Mouse (Mus musculus) midbrain, postnatal 0 days (tissue): ENCODE data around the gene Slc35g3. TPM values are rescaled to one million over a fixed set of nuclear protein-coding genes. Genes with fewer than 3 reads are reported as not detected.

Experiments
- ATAC-seq: fragments of 200-750 bp; cut with Nextera tagmentation; 2 replicates; pipeline ENCODE4 v1.8.0; 2017; ENCODE audit warnings: moderate number of reproducible peaks, mild to moderate bottlenecking, moderate TSS enrichment, moderate library complexity; ENCODE audit not compliant: low FRiP score
- DNase-seq: peaks from one replicate; pipeline ENCODE4 v3.0.0-alpha.2; 2015; ENCODE audit warnings: low spot score
- H3K27ac ChIP-seq: fragments of 300-500 bp; sonication (generic); 2 replicates; pipeline ENCODE4 v1.5.1; 2014; ENCODE audit warnings: low read depth, mild to moderate bottlenecking, low read length, mixed read lengths
- H3K27me3 ChIP-seq: fragments of 300-500 bp; sonication (generic); 2 replicates; pipeline ENCODE4 v1.6.1; 2014; ENCODE audit warnings: low read length, control low read depth, mixed read lengths; ENCODE audit not compliant: insufficient read depth
- H3K36me3 ChIP-seq: fragments of 300-500 bp; sonication (generic); 2 replicates; pipeline ENCODE4 v1.6.1; 2014; ENCODE audit warnings: low read length, control low read depth, mixed read lengths; ENCODE audit not compliant: insufficient read depth
- H3K4me1 ChIP-seq: fragments of 300-500 bp; sonication (generic); 2 replicates; pipeline ENCODE4 v1.6.1; 2014; ENCODE audit warnings: mild to moderate bottlenecking, control low read depth, antibody characterized with exemption, low read length, mixed read lengths; ENCODE audit not compliant: insufficient read depth
- H3K4me2 ChIP-seq: fragments of 300-500 bp; sonication (generic); 2 replicates; pipeline ENCODE4 v1.6.1; 2014; ENCODE audit warnings: low read depth, mild to moderate bottlenecking, low read length, mixed read lengths; ENCODE audit not compliant: poor library complexity, severe bottlenecking
- H3K4me3 ChIP-seq: fragments of 300-500 bp; sonication (generic); 2 replicates; pipeline ENCODE4 v1.5.1; 2014; ENCODE audit warnings: low read depth, mild to moderate bottlenecking, low read length, moderate library complexity
- H3K9ac ChIP-seq: fragments of 300-500 bp; sonication (generic); replicated peaks from 2 replicates; pipeline ENCODE4 v1.6.1; 2014; ENCODE audit warnings: mild to moderate bottlenecking, low read length, moderate library complexity, mixed read lengths; ENCODE audit not compliant: poor library complexity, severe bottlenecking
- H3K9me3 ChIP-seq: fragments of 300-500 bp; sonication (generic); 2 replicates; pipeline ENCODE4 v1.6.1; 2016; ENCODE audit warnings: low read length, control low read depth
- CTCF ChIP-seq: IDR thresholded peaks from 2 replicates; pipeline ENCODE4 v1.5.1; 2016; ENCODE audit warnings: antibody characterized with exemption, mild to moderate bottlenecking
- WGBS: fragments of 180-500 bp; shearing (Covaris S2); extraction: QIAGEN DNeasy Blood & Tissue Kit; methylation state at CpG from one replicate; pipeline ENCODE4 v1.1.7; 2014; 5-methylcytosine and 5-hydroxymethylcytosine counted together
- polyA plus RNA-seq: library from polyadenylated mRNA; unstranded; fragments of >200 nt; fragmentation: Nextera tagmentation; extraction: Ambion mirVana; gene quantifications from 2 replicates; pipeline ENCODE4 v1.2.1, GENCODE M21; 2015
- total RNA-seq: library from RNA; depleted of rRNA; stranded (reverse); fragments of >200 nt; gene quantifications from 2 replicates; pipeline ENCODE4 v1.2.3, GENCODE M21; 2014; rRNA removed

Gene Slc35g3
- not detected in 2 replicates for total RNA-seq
- polyA plus RNA-seq = 0.23 and 0.26 TPM in 2 replicates

DNA sequence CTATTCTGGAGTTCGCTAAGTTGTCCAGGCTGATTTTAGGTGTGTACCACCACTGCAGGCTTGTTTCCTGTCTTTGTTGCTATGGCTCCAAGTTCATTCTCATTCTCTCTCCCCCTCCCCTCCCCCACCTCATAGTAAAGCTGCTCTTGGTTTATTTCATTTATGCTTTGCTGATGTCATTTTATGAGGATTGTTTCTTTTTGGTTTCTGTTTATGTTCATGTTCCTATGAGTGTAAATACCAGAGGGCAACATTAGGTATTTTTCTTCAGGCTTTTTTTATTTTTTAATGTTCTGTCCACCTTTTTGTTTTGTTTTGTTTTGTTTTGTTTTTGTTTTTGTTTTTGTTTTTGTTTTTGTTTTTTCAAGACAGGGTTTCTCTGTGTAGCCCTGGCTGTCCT is at the start of gene Slc35g3:
Gene Slc35g3, minus strand, starts transcription at position 101 of the 400 bp plus-strand sequence.
- 63% methylated on average over 1 of the region's 1 CpGs for WGBS
- Histone ChIP-seq H3K9ac (no peak within 1 kb of the TSS), H3K36me3 (no peaks in the 10 kb centered on the region), H3K27me3 (no peaks in the 10 kb centered on the region), H3K27ac (peak within 1 kb of the TSS; percentile 99; the same call in 1 of the 2 replicates), H3K4me3 (no peak within 1 kb of the TSS), H3K4me2 (no peak within 1 kb of the TSS), H3K4me1 (peaks cover 19% of the 10 kb centered on the region; the same call in 1 of the 2 replicates), H3K9me3 (no peaks in the 10 kb centered on the region)
- DNase-seq = no peak
- no peak for ATAC-seq
- no peak for TF ChIP-seq CTCF

DNA sequence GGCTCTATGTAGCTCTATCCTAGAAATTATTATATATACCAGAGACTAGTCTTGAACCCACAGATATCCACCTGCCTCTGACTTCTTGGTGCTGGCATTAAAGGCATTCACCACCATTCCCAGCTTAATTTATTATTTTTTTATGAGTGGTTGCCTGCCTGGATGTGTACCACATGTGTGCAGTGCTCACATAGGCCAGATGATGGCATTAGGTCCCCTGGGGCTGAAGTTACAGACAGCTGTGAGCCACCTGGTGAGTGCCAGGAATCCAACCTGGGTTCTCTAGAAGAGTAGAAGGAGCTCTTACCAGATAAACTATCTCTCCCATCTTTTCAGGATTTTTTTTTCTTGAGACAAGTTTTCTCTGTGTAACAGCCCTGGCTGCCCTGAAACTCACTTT is 48.5 kb upstream of the Slc35g3 start:
- Histone ChIP-seq H3K27me3 (0 out of 2 replicates have a peak, but pooled peaks cover 2% of the 10 kb centered on the region), H3K9ac (no peak overlapping the region), H3K4me3 (no peak overlapping the region), H3K9me3 (no peaks in the 10 kb centered on the region), H3K36me3 (no peaks in the 10 kb centered on the region), H3K4me1 (no peaks in the 10 kb centered on the region), H3K4me2 (no peak overlapping the region), H3K27ac (no peak overlapping the region)
- no peak for DNase-seq
- TF ChIP-seq CTCF = no peak
- no peak for ATAC-seq

DNA sequence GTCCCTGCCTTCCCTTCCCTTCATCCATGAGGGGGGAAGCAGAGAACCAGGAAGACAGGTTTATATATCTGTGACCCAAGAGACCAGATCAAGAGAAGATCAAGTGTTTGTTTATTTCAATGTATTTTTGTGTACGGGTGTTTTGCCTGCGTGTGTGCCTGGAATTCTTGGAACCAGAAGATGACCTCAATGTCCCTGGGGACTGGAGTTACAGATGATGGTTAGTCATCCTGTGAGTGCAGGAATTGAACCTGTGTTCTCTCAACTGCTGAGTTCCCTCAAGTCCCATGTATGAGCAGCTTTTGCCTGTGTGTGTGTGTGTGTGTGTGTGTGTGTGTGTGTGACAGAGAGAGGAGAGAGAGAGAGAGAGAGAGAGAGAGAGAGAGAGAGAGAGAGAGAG is 45.9 kb upstream of the Slc35g3 start:
- Histone ChIP-seq H3K4me1 (0 out of 2 replicates have a peak, but pooled peaks cover 3% of the 10 kb centered on the region), H3K9me3 (no peaks in the 10 kb centered on the region), H3K9ac (no peak overlapping the region), H3K27me3 (0 out of 2 replicates have a peak, but pooled peaks cover 4% of the 10 kb centered on the region), H3K4me3 (no peak overlapping the region), H3K27ac (no peak overlapping the region), H3K4me2 (no peak overlapping the region), H3K36me3 (no peaks in the 10 kb centered on the region)
- no peak for DNase-seq
- TF ChIP-seq CTCF = no peak
- ATAC-seq = no peak
- 80% methylated on average over 2 of the region's 2 CpGs for WGBS

DNA sequence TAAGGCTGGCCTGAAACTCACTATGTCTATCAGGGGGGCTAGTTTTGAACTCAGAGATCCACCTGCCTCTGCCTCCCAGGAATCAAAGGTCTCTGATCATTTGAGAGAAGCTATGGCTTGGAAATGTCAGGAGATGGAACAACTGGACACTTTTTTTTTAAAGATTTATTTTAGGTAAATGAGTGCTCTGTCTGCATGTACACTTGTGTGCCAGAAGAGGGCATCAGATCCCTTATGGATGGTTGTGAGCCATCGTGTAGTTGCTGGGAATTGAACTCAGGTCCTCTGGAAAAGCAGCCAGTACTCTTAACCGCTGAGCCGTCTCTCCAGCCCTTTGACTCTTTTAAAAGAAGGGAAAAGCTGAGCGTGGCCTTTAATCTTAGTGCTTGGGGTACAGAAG is 44.6 kb upstream of the Slc35g3 start:
- no peak for ATAC-seq

DNA sequence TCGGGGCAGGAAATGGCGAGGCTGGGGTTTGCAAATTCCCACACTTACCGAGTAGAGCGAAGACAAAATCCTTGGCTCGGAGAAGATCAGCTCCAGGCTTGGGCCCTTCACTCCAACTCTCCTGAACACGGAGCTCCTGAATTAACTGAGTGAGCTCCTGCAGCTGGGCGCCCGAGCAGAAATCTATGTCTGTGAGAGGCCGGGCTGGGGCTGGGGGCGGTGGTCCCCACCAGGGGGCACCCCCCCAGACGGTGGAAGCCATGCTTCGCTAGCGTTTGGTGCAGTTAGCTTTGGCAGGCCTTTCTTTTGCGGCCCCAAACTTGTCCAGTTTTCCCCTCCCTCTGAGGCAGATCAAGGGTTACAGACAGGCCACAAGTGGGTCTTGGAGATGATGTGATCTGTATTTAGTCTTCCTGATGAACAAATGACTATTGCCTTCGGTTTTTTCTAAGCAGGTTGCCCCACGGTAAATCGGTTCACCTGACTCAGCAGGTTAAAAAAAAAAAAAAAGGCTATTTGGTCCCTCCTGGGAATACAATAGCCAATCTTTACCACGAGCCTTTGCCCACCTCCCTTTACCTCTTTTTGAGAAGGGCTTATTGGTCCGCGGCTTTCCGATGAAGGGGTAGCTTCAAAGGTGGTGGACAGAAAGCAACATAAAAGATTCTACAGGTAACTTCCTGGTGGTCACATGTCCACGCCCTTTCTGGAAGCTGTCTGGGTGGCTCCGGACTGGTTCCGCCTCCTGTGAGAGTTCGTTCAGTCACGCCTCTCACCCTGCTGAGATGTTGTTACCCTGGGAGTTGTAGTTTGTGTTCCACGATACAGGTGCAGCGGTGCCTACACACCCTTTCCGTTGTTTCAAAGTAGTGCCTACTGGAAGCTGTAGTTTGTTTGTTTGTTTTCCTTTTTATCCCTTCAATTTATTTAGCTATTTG is 43.5 kb upstream of the Slc35g3 start, which contains the start of gene Tmem102:
Gene Tmem102, minus strand, starts transcription at position 653 of the 938 bp plus-strand sequence.
- TF ChIP-seq CTCF = no peak
- Histone ChIP-seq H3K4me2 (peak within 1 kb of the TSS; percentile 96), H3K4me3 (no peak within 1 kb of the TSS), H3K27ac (no peak within 1 kb of the TSS), H3K4me1 (0 out of 2 replicates have a peak, but pooled peaks cover 3% of the 10 kb centered on the region), H3K36me3 (no peaks in the 10 kb centered on the region), H3K27me3 (0 out of 2 replicates have a peak, but pooled peaks cover 4% of the 10 kb centered on the region), H3K9ac (no peak within 1 kb of the TSS), H3K9me3 (no peaks in the 10 kb centered on the region)
- WGBS = 12% methylated on average over 29 of the region's 29 CpGs
- ATAC-seq (no peak), DNase-seq (no peak)

More for the DNA sequence above, 44.6 kb upstream of the Slc35g3 start:
- DNase-seq = no peak
- H3K4me1 ChIP-seq = 0 out of 2 replicates have a peak, but pooled peaks cover 3% of the 10 kb centered on the region
- WGBS = 85% methylated on average over 4 of the region's 4 CpGs
- no peak overlapping the region for H3K4me2 ChIP-seq
- peak; percentile 24; the same call in 1 of the 2 replicates for TF ChIP-seq CTCF
- no peaks in the 10 kb centered on the region for H3K9me3 ChIP-seq
- H3K4me3 ChIP-seq = no peak overlapping the region
- no peak overlapping the region for H3K27ac ChIP-seq
- H3K27me3 ChIP-seq = 0 out of 2 replicates have a peak, but pooled peaks cover 4% of the 10 kb centered on the region
- no peaks in the 10 kb centered on the region for H3K36me3 ChIP-seq
- H3K9ac ChIP-seq = no peak overlapping the region

DNA sequence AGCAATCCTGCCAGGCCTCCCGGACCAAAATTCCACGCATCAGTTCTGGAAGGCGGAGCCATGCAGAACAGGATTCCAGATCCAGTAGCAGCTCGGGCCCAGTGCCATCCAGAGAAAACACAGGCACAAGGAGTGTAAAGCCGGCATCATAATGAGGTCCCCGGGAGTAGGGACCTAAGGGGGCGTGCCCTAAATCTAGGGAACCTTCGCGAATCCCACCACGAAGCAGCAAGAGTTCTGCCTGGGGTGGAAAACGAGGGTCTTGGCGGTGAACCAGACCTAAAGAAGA is 42.8 kb upstream of the Slc35g3 start:
- H3K27me3 ChIP-seq = 0 out of 2 replicates have a peak, but pooled peaks cover 4% of the 10 kb centered on the region
- H3K9ac ChIP-seq = no peak overlapping the region
- ATAC-seq (no peak), DNase-seq (no peak)
- H3K36me3 ChIP-seq = no peaks in the 10 kb centered on the region
- no peak for TF ChIP-seq CTCF
- WGBS = 9% methylated on average over 12 of the region's 12 CpGs
- no peak overlapping the region for H3K4me3 ChIP-seq
- peak overlapping the region; percentile 96 for H3K4me2 ChIP-seq
- H3K27ac ChIP-seq = no peak overlapping the region
- peaks cover 3% of the 10 kb centered on the region; the same call in 1 of the 2 replicates for H3K4me1 ChIP-seq
- no peaks in the 10 kb centered on the region for H3K9me3 ChIP-seq
